Mouse (Mus musculus) heart, adult 11 months (tissue): Measurements from ENCODE around the gene Olfr1404.
"Not testable (repeated sequence)": the region's sequence is repeated elsewhere in the genome, so short reads cannot be mapped to it uniquely, and the experiment has no call there.

Source experiments
- DNase-seq: peaks from one replicate; pipeline ENCODE4 v3.0.0; 2022

The Olfr1404 gene

GRCm38 (mm10) chr1:173212092-173212491 is at the start of gene Olfr1404:
Olfr1404 (plus strand) TSS chr1:173212392.
- DNase-seq = no peak

- no peak for DNase-seq
These were observed 37.9 kb upstream of the Olfr1404 start for GRCm38 (mm10) chr1:173174154-173174842.

DNA sequence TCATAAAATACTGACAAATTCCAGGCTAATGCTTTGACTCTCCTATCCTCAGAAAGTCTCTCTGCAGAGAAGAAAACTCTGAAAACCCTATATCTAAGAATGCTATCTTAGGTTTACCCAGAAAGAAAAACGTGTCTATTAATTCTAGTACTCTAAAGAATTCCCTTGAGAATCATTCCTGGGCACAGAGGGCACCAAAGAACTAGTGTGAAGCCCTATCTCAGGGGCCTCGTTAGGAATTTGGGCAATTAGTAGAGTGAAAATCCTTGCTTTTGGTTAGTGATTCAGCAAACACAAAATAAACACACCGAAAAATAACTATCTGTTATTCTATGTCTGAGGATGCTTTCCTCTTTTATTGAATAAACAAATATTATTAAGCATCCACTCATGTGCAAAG is 21.7 kb upstream of the Olfr1404 start, which contains the start of gene Olfr1406:
TSS of gene Olfr1406 (minus strand) at position 101 of the 400 bp plus-strand sequence.
- DNase-seq = peak; percentile 15

DNA sequence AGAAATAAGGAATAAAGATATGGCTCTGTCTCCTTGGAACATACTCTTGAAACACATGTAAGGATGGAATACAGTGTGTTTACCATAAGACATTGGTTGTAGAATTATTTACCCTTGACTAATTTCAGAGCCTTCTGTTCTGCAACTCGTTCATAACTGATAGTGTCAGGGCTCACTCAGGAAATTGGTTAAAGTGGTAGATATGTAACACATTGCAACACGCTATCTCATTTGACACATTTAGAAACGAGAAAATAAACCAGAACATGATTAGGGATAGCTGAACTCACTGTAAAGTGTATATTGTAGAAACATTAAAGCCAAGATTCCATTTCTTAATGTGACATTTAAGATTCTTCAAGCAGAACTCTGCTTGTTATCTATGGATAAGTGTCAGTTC is 20.1 kb upstream of the Olfr1404 start:
- DNase-seq = no peak

- DNase-seq = no peak
These were observed 15.8 kb upstream of the Olfr1404 start for GRCm38 (mm10) chr1:173196359-173196758.

GRCm38 (mm10) chr1:173197508-173197907 is 14.7 kb upstream of the Olfr1404 start, which contains the start of gene Olfr218:
Olfr218 (plus strand) TSS chr1:173197808.
- DNase-seq = no peak

- no peak for DNase-seq
These were observed 4.3 kb downstream of the Olfr1404 start for GRCm38 (mm10) chr1:173216481-173216880.

DNA sequence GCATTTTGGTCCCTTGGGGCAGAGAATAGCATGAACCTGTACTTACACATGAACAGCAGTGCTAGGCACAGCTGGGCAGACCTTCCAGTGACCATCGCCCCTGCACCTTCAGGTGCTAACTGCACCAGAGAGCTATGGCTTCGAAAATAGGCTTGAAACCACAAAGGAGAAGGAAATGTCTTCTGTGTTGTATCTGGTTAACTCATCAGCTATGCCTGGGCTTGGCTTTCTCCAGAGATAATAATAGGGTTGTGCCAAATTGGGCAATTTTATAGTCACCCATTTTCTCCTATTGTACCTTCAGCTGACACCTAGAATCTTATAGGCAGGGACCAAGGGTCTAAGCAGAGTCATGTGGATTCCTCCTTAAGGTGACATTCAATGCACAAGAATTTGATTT is 14.9 kb downstream of the Olfr1404 start, which contains the start of gene Fcer1a:
TSS of gene Fcer1a (minus strand) at position 134 of the 400 bp plus-strand sequence.
- no peak for DNase-seq

DNA sequence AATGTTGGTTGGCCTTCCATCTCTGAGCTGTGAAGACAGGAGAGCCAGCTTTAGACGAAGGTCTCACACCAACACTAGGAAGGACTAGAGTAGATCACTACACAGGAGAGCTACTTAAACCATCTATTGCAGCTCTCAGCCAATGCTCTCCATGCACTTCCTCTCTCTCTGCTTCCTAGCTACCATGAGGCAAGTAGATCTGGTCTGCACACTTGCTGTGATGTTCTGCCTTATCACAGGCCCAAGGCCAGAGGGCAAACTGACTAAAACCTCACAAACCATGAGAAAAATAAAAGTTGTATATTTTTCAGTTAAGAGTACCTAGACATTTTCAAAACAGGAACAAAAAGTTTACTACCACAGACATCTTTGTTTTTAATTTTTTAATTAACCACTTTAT is 24.8 kb downstream of the Olfr1404 start:
- DNase-seq = not testable (repeated sequence)

DNA sequence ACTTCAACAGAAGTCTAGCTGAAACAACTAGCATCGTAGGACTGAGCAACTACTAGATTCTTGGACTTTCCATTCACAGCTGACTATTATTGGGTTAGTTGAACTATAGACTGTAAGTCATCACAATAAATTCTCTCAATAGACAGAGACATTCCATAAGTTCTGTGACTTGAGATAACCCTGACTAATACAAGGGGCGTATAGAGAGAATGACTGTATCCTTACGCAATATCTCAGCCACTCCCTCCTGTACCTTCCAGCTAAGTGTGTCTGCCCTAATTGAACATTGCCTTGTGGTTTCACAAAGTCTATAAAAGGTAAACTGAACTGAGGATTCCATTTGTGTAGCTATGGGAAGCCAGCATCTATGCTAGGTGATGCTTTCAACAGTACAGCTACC is 37.7 kb downstream of the Olfr1404 start:
- DNase-seq = no peak

DNA sequence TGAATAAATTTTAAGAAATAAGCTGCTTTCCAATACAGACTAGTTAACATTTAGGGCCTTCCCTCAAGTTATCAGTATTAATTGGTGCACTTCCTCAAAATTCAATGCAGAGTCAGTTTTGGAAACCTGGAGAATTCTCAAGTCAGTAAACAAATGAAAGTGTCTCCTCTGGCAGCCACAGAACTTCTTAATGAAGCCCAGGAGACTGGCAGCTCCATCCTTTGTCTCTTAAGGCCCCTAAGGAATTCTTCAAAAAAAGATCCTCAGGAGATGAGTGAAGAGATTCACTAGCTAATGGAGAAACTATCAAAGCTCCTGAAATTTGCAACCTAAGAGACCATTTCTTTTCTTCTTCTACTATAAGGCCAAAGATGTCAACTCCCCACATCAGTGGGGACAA is 53.5 kb downstream of the Olfr1404 start, which contains the start of gene Olfr418:
TSS of gene Olfr418 (plus strand) at position 301 of the 400 bp plus-strand sequence.
- no peak for DNase-seq
